Mouse (Mus musculus): Measurements from ENCODE around the gene Adat3. TPM values are rescaled to one million over a fixed set of nuclear protein-coding genes. Genes with fewer than 3 reads are reported as not detected.
A peak's percentile ranks its signal among the peaks of the same experiment; 100 is the strongest.

Adat3 gene
- 10.7 and 11.9 TPM in 2 replicates for polyA plus RNA-seq (2016; fragmentation: Nextera tagmentation; extraction: Ambion mirVana)

GRCm38 (mm10) chr10:80602698-80603325, at the start of gene Adat3, which contains the start of gene Scamp4:
TSS of gene Adat3 (plus strand) at chr10:80602880.
TSS of gene Scamp4 (plus strand) at chr10:80602872.
- peak within 1 kb of the TSS; percentile 79 for H3K4me3 ChIP-seq
- no peaks in the 10 kb centered on the region for H3K27me3 ChIP-seq (ENCODE audit: poor library complexity, severe bottlenecking)
- peaks cover 30% of the 10 kb centered on the region for H3K4me1 ChIP-seq
- no peaks in the 10 kb centered on the region for H3K9me3 ChIP-seq
- DNase-seq (ENCODE audit: extremely low spot score, low spot score) = peak; percentile 96
- under 1% methylated on average over 54 of the region's 54 CpGs for WGBS
- H3K36me3 ChIP-seq (replicated peaks) = peaks cover 27% of the 10 kb centered on the region
- H3K27ac ChIP-seq = peak within 1 kb of the TSS; percentile 90

- H3K4me3 ChIP-seq = no peak overlapping the region
- DNase-seq (ENCODE audit: extremely low spot score, low spot score) = no peak
- no peak overlapping the region for H3K27ac ChIP-seq
- 90% methylated on average over 8 of the region's 8 CpGs for WGBS
- peaks cover 33% of the 10 kb centered on the region for H3K4me1 ChIP-seq
- no peaks in the 10 kb centered on the region for H3K9me3 ChIP-seq
- H3K27me3 ChIP-seq (ENCODE audit: poor library complexity, severe bottlenecking) = no peaks in the 10 kb centered on the region
- peaks cover 33% of the 10 kb centered on the region for H3K36me3 ChIP-seq (replicated peaks)
Measured at GRCm38 (mm10) chr10:80553575-80553974, 49.1 kb upstream of the Adat3 start.

- no peak overlapping the region for H3K4me3 ChIP-seq
- WGBS = 84% methylated on average over 6 of the region's 6 CpGs
- no peak for DNase-seq (ENCODE audit: extremely low spot score, low spot score)
- no peaks in the 10 kb centered on the region for H3K27me3 ChIP-seq (ENCODE audit: poor library complexity, severe bottlenecking)
- peaks cover 33% of the 10 kb centered on the region for H3K4me1 ChIP-seq
- H3K27ac ChIP-seq = no peak overlapping the region
- no peaks in the 10 kb centered on the region for H3K9me3 ChIP-seq
- H3K36me3 ChIP-seq (replicated peaks) = peaks cover 29% of the 10 kb centered on the region
Measured at GRCm38 (mm10) chr10:80553997-80554396, 48.7 kb upstream of the Adat3 start.

- no peak overlapping the region for H3K27ac ChIP-seq
- WGBS = 39% methylated on average over 5 of the region's 5 CpGs
- H3K36me3 ChIP-seq (replicated peaks) = peaks cover 9% of the 10 kb centered on the region; the same call in 1 of the 2 replicates
- DNase-seq (ENCODE audit: extremely low spot score, low spot score) = peak; percentile 75
- H3K27me3 ChIP-seq (ENCODE audit: poor library complexity, severe bottlenecking) = no peaks in the 10 kb centered on the region
- peaks cover 57% of the 10 kb centered on the region for H3K4me1 ChIP-seq
- H3K4me3 ChIP-seq = no peak overlapping the region
- no peaks in the 10 kb centered on the region for H3K9me3 ChIP-seq
Measured at GRCm38 (mm10) chr10:80557346-80557965, 45.2 kb upstream of the Adat3 start.

GRCm38 (mm10) chr10:80559431-80559830, 43.2 kb upstream of the Adat3 start:
- H3K36me3 ChIP-seq (replicated peaks) = peaks cover 6% of the 10 kb centered on the region; the same call in 1 of the 2 replicates
- no peaks in the 10 kb centered on the region for H3K27me3 ChIP-seq (ENCODE audit: poor library complexity, severe bottlenecking)
- H3K27ac ChIP-seq = no peak overlapping the region
- no peaks in the 10 kb centered on the region for H3K9me3 ChIP-seq
- peak overlapping the region; percentile 79 for H3K4me3 ChIP-seq
- DNase-seq (ENCODE audit: extremely low spot score, low spot score) = no peak
- H3K4me1 ChIP-seq = peaks cover 51% of the 10 kb centered on the region
- WGBS = 89% methylated on average over 7 of the region's 7 CpGs

- no peak for DNase-seq (ENCODE audit: extremely low spot score, low spot score)
- peaks cover 51% of the 10 kb centered on the region for H3K4me1 ChIP-seq
- H3K4me3 ChIP-seq = peak overlapping the region; percentile 79
- no peaks in the 10 kb centered on the region for H3K9me3 ChIP-seq
- H3K27me3 ChIP-seq (ENCODE audit: poor library complexity, severe bottlenecking) = no peaks in the 10 kb centered on the region
- peaks cover 10% of the 10 kb centered on the region; the same call in 1 of the 2 replicates for H3K36me3 ChIP-seq (replicated peaks)
- WGBS = 2% methylated on average over 13 of the region's 13 CpGs
- H3K27ac ChIP-seq = peak overlapping the region; percentile 95
Measured at GRCm38 (mm10) chr10:80560621-80561020, 42.1 kb upstream of the Adat3 start.

- Histone ChIP-seq H3K9me3 (no peaks in the 10 kb centered on the region), H3K27ac (peak within 1 kb of the TSS; percentile 95), H3K4me3 (peak within 1 kb of the TSS; percentile 79), H3K4me1 (peaks cover 54% of the 10 kb centered on the region), H3K36me3 (replicated peaks) (peaks cover 14% of the 10 kb centered on the region; the same call in 1 of the 2 replicates), H3K27me3 (ENCODE audit: poor library complexity, severe bottlenecking) (no peaks in the 10 kb centered on the region)
- DNase-seq (ENCODE audit: extremely low spot score, low spot score) = peak; percentile 93
- under 1% methylated on average over 72 of the region's 72 CpGs for WGBS
Measured at GRCm38 (mm10) chr10:80561116-80561944, 41.4 kb upstream of the Adat3 start, which contains the start of gene Rexo1. TSS of gene Rexo1 (minus strand) at chr10:80561560.

- WGBS = 21% methylated on average over 17 of the region's 17 CpGs
- peaks cover 54% of the 10 kb centered on the region for H3K4me1 ChIP-seq
- peak overlapping the region; percentile 75 for H3K27ac ChIP-seq
- no peaks in the 10 kb centered on the region for H3K27me3 ChIP-seq (ENCODE audit: poor library complexity, severe bottlenecking)
- peak; percentile 84 for DNase-seq (ENCODE audit: extremely low spot score, low spot score)
- peaks cover 35% of the 10 kb centered on the region for H3K36me3 ChIP-seq (replicated peaks)
- H3K9me3 ChIP-seq = no peaks in the 10 kb centered on the region
- peak overlapping the region; percentile 20 for H3K4me3 ChIP-seq
Measured at GRCm38 (mm10) chr10:80566375-80567092, 36.1 kb upstream of the Adat3 start.

GRCm38 (mm10) chr10:80568876-80569275, 33.8 kb upstream of the Adat3 start:
- WGBS = 94% methylated on average over 29 of the region's 29 CpGs
- H3K4me3 ChIP-seq = peak overlapping the region; percentile 22; the same call in 1 of the 2 replicates
- peaks cover 68% of the 10 kb centered on the region for H3K4me1 ChIP-seq

GRCm38 (mm10) chr10:80569664-80570066, 33.0 kb upstream of the Adat3 start:
- peaks cover 30% of the 10 kb centered on the region for H3K36me3 ChIP-seq (replicated peaks)
- peak overlapping the region; percentile 85 for H3K27ac ChIP-seq
- 31% methylated on average over 10 of the region's 10 CpGs for WGBS
- peak overlapping the region; percentile 41 for H3K4me3 ChIP-seq
- peaks cover 76% of the 10 kb centered on the region for H3K4me1 ChIP-seq
- H3K9me3 ChIP-seq = no peaks in the 10 kb centered on the region
- peak; percentile 52 for DNase-seq (ENCODE audit: extremely low spot score, low spot score)
- no peaks in the 10 kb centered on the region for H3K27me3 ChIP-seq (ENCODE audit: poor library complexity, severe bottlenecking)

More at GRCm38 (mm10) chr10:80568876-80569275, 33.8 kb upstream of the Adat3 start:
- DNase-seq (ENCODE audit: extremely low spot score, low spot score) = no peak
- peaks cover 35% of the 10 kb centered on the region for H3K36me3 ChIP-seq (replicated peaks)
- no peaks in the 10 kb centered on the region for H3K9me3 ChIP-seq
- peak overlapping the region; percentile 85; the same call in 1 of the 2 replicates for H3K27ac ChIP-seq
- no peaks in the 10 kb centered on the region for H3K27me3 ChIP-seq (ENCODE audit: poor library complexity, severe bottlenecking)

GRCm38 (mm10) chr10:80570419-80570818, 32.3 kb upstream of the Adat3 start:
- H3K36me3 ChIP-seq (replicated peaks) = peaks cover 28% of the 10 kb centered on the region
- DNase-seq (ENCODE audit: extremely low spot score, low spot score) = no peak
- H3K27me3 ChIP-seq (ENCODE audit: poor library complexity, severe bottlenecking) = no peaks in the 10 kb centered on the region
- H3K9me3 ChIP-seq = no peaks in the 10 kb centered on the region
- whole genome bisulfite sequencing = 85% methylated on average over 10 of the region's 10 CpGs
- peak overlapping the region; percentile 41; the same call in 1 of the 2 replicates for H3K4me3 ChIP-seq
- H3K4me1 ChIP-seq = peaks cover 83% of the 10 kb centered on the region
- H3K27ac ChIP-seq = peak overlapping the region; percentile 85
